Mouse (Mus musculus) cerebellum, adult 11 months (tissue): ENCODE data around the gene Slc9a3r1.

ENCODE experiments used
- DNase-seq: peaks from one replicate; pipeline ENCODE4 v3.0.0; 2022

Slc9a3r1 gene

GRCm38 (mm10) chr11:115227640-115228039, 64.5 kb downstream of the Slc9a3r1 start:
- no peak for DNase-seq

- no peak for DNase-seq
Observed at GRCm38 (mm10) chr11:115228430-115228829, 65.3 kb downstream of the Slc9a3r1 start.

GRCm38 (mm10) chr11:115229021-115229930, 66.1 kb downstream of the Slc9a3r1 start:
- DNase-seq, result no peak
